Mouse (Mus musculus) forelimb bud, embryonic 11.5 days (tissue): ENCODE measurements around the gene Adamts3.

Experiments
- DNase-seq: peaks from one replicate; pipeline ENCODE4 v3.0.0-alpha.2; 2012; ENCODE audit warnings: low read depth, low spot score

Gene Adamts3

DNA sequence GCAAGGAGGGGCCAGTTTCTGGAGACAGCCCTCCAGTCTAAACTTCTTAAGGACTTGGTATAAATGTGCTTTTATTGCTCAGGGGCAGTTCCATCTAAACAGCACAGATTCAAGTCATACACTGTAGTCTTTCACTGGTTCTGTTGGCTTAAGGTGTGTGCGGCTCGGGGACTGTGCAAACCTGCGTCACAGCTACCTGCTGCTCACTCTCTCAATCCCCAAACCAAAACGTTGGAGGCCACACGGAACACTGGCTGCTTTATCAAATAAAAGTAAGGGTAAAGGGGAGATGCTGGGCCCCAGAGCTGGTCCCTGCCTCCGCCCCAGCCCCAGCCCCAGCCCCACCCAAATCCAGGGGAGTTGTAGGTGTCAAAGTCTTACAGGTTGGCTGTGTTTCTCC is 66.5 kb downstream of the Adamts3 start:
- no peak for DNase-seq

DNA sequence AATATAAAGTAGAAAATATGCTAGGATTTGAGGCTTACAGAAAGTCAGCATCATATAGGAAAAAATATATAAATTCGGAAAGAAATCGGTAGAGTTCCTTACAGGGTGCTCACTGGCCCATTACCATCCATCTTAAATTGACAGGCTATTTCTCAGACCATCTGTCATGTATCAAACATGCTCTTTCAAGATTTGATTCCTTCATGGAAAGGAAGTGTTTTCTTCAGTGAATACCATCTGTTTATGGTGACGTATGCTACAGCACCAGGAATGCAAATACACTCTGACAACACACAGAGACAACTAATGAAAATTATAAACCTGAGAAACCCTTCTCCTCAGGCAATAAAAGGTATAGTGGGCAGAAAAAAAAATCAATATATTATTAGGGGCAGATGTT is 68.6 kb downstream of the Adamts3 start:
- no peak for DNase-seq

DNA sequence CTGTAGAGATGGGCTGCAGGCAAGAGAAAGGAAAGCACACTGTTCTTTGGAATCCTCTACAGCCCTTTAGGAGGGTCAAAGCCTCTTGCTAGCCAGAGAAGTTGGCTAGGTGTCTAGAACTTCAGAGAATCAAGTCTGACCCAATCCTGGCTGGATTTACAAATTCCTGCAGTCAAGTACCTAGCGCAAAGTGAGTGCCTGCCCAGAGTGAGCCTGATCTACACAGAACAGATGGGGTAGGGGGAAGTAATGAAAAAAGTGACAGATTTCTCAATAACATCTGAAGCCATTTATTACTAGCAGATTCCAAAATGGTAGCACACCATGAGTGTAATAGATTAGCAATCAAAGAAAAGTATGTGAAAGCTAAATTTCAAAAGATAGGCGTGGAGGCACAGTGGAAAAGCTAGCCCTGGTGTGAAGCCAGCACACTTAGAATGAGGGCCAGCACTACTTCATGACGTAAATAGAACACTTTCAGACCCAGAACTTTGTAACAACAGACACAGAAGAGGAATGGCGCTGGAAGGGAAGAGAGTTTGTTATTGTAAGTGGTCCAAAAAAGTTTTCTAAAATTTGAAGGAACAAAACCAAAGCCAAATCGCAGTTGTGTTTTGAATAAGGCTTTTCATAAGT is 82.8 kb downstream of the Adamts3 start:
- no peak for DNase-seq

GRCm38 (mm10) chr5:89793706-89794105 is 89.4 kb downstream of the Adamts3 start:
- DNase-seq: no peak

GRCm38 (mm10) chr5:89784635-89785034 is 98.5 kb downstream of the Adamts3 start:
- no peak for DNase-seq

DNA sequence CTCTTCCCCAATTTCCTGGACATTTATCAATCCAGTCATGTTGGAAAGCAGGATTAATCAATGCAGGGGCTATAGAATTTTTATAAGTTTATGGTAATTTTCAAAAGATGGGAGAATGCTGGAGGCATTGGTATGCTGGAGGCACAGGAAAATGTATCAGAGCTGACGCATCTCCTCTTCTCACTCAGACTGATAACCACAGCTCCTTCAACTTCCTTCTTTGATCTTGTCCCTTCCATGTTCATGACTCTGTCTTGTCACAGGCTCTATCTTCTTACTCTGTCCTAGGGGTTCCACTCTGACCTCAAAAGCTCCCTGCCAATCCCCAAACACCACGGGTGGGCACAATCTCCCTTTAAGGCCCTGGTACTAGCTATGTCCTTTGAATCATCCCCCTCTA is 103.3 kb downstream of the Adamts3 start:
- DNase-seq: no peak

- no peak for DNase-seq
Observed at GRCm38 (mm10) chr5:89778610-89779009, 104.5 kb downstream of the Adamts3 start.

GRCm38 (mm10) chr5:89777411-89777810 is 105.7 kb downstream of the Adamts3 start:
- no peak for DNase-seq

- no peak for DNase-seq
Observed at GRCm38 (mm10) chr5:89770655-89771355, 112.3 kb downstream of the Adamts3 start.

- DNase-seq: no peak
Observed at GRCm38 (mm10) chr5:89763189-89764187, 119.6 kb downstream of the Adamts3 start.

DNA sequence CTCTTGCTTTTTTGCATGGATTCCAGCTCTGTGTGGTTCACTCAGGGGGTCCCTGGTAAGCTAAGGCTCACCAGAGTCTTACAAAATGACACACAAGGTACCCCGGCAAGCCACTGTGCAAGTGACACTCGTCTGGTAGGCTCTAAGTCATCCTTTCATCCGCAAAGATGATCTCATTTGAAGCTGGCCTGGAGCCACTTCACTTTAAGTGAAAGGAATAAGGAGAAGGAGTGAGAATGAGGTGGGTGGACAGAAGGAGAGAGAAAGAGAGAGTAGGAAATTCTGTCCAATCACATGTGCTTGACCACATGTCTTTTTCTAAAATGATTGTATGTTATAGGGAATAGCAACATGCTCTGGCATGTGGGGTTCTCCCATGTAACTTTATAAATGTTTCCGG is 122.8 kb downstream of the Adamts3 start:
- DNase-seq: no peak

GRCm38 (mm10) chr5:89751836-89752235 is 131.3 kb downstream of the Adamts3 start:
- DNase-seq: no peak

GRCm38 (mm10) chr5:89748185-89748884 is 134.8 kb downstream of the Adamts3 start:
- no peak for DNase-seq

- DNase-seq: no peak
Observed at GRCm38 (mm10) chr5:89747149-89747659, 135.9 kb downstream of the Adamts3 start.

GRCm38 (mm10) chr5:89745112-89745511 is 138.0 kb downstream of the Adamts3 start:
- no peak for DNase-seq

- DNase-seq: no peak
Observed at GRCm38 (mm10) chr5:89734759-89735158, 148.4 kb downstream of the Adamts3 start.

- DNase-seq: no peak
Observed at GRCm38 (mm10) chr5:89730411-89730810, 152.7 kb downstream of the Adamts3 start.

DNA sequence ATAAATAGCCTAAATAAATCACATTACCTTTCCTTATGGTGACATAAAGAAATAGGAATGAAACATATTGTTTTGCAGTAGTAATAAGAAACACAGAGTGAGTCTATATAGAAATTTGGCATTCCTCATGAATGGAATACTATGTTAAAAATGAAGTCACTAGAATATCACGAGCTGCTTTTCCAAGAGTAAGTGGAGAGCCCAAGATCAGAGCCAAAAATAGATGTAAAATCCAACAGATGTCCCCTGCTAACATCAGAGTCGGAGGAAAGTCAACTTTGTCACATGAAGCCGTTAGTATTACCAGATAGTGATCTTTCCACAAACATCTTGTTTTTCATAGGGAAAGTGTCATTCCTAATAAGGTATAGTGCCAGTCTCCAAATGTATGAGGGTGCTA is 155.0 kb downstream of the Adamts3 start:
- DNase-seq: no peak

- no peak for DNase-seq
Observed at GRCm38 (mm10) chr5:89727497-89728057, 155.6 kb downstream of the Adamts3 start.

- DNase-seq: no peak
Observed at GRCm38 (mm10) chr5:89714552-89714951, 168.6 kb downstream of the Adamts3 start.
